Mouse (Mus musculus) erythroblast, embryonic 14.5 days (primary cell): ENCODE measurements around the gene Pptc7. TPM values are rescaled to one million over a fixed set of nuclear protein-coding genes. Genes with fewer than 3 reads are reported as not detected.
"Not testable (repeated sequence)": the region's sequence is repeated elsewhere in the genome, so short reads cannot be mapped to it uniquely, and the experiment has no call there.

Experiments used
- H3K27me3 ChIP-seq: 2 replicates; pipeline ENCODE4 v1.6.1; 2012; ENCODE audit warnings: inconsistent platforms; ENCODE audit not compliant: control insufficient read depth
- H3K36me3 ChIP-seq: 2 replicates; pipeline ENCODE4 v1.6.1; 2012; ENCODE audit warnings: mild to moderate bottlenecking, inconsistent platforms; ENCODE audit not compliant: control insufficient read depth
- H3K4me1 ChIP-seq: 2 replicates; pipeline ENCODE4 v1.6.1; 2012; ENCODE audit warnings: inconsistent platforms; ENCODE audit not compliant: control insufficient read depth
- H3K4me3 ChIP-seq: replicated peaks from 2 replicates; pipeline ENCODE3; 2012; ENCODE audit warnings: moderate library complexity, mild to moderate bottlenecking, inconsistent platforms
- H3K9me3 ChIP-seq: 2 replicates; pipeline ENCODE4 v1.6.1; 2012; ENCODE audit warnings: low read length, inconsistent platforms, mixed read lengths; ENCODE audit not compliant: control insufficient read depth
- GATA1 ChIP-seq: IDR thresholded peaks from 2 replicates; pipeline ENCODE4 v1.6.1; 2012; ENCODE audit warnings: low read length, inconsistent platforms, mixed read lengths
- TAL1 ChIP-seq: IDR thresholded peaks from 3 replicates; pipeline ENCODE4 v1.6.1; 2012; ENCODE audit warnings: low read length, inconsistent platforms, mixed read lengths
- polyA plus RNA-seq: library from polyadenylated mRNA; stranded (reverse); fragments of >175 nt; gene quantifications from 2 replicates; pipeline ENCODE4 v1.2.3, GENCODE M21; 2012

Gene Pptc7
- polyA plus RNA-seq, 1 experiment: 0.12 TPM

- peaks cover 9% of the 10 kb centered on the region for H3K4me1 ChIP-seq
These were observed 21.3 kb downstream of the Pptc7 start for GRCm38 (mm10) chr5:122305472-122305871.

GRCm38 (mm10) chr5:122306536-122306935, 22.4 kb downstream of the Pptc7 start:
- peaks cover 32% of the 10 kb centered on the region for H3K36me3 ChIP-seq
- H3K9me3 ChIP-seq: no peaks in the 10 kb centered on the region
- no peaks in the 10 kb centered on the region for H3K27me3 ChIP-seq
- TF ChIP-seq TAL1 (no peak), GATA1 (no peak)
- H3K4me1 ChIP-seq: peaks cover 9% of the 10 kb centered on the region; the same call in 1 of the 2 replicates
- no peak overlapping the region for H3K4me3 ChIP-seq

More at GRCm38 (mm10) chr5:122305472-122305871, 21.3 kb downstream of the Pptc7 start:
- H3K9me3 ChIP-seq: no peaks in the 10 kb centered on the region
- no peak overlapping the region for H3K4me3 ChIP-seq
- H3K36me3 ChIP-seq: peaks cover 27% of the 10 kb centered on the region
- TF ChIP-seq TAL1 (no peak), GATA1 (no peak)
- H3K27me3 ChIP-seq: no peaks in the 10 kb centered on the region

- no peaks in the 10 kb centered on the region for H3K9me3 ChIP-seq
- H3K36me3 ChIP-seq: peaks cover 64% of the 10 kb centered on the region
- H3K27me3 ChIP-seq: no peaks in the 10 kb centered on the region
- no peak for TF ChIP-seq GATA1
- TF ChIP-seq TAL1: no peak
- H3K4me3 ChIP-seq: no peak overlapping the region
- H3K4me1 ChIP-seq: peaks cover 10% of the 10 kb centered on the region
These were observed 26.5 kb downstream of the Pptc7 start for GRCm38 (mm10) chr5:122310699-122311098.

GRCm38 (mm10) chr5:122311692-122312091, 27.5 kb downstream of the Pptc7 start:
- no peak overlapping the region for H3K4me3 ChIP-seq
- no peaks in the 10 kb centered on the region for H3K9me3 ChIP-seq
- H3K4me1 ChIP-seq: peaks cover 13% of the 10 kb centered on the region
- TF ChIP-seq TAL1 (no peak), GATA1 (no peak)
- peaks cover 69% of the 10 kb centered on the region for H3K36me3 ChIP-seq
- H3K27me3 ChIP-seq: no peaks in the 10 kb centered on the region

GRCm38 (mm10) chr5:122312346-122312745, 28.2 kb downstream of the Pptc7 start:
- no peaks in the 10 kb centered on the region for H3K27me3 ChIP-seq
- TF ChIP-seq TAL1: no peak
- no peak for TF ChIP-seq GATA1
- no peak overlapping the region for H3K4me3 ChIP-seq
- peaks cover 74% of the 10 kb centered on the region for H3K36me3 ChIP-seq
- H3K4me1 ChIP-seq: peaks cover 16% of the 10 kb centered on the region
- no peaks in the 10 kb centered on the region for H3K9me3 ChIP-seq

- Histone ChIP-seq H3K4me1 (peaks cover 16% of the 10 kb centered on the region), H3K36me3 (peaks cover 74% of the 10 kb centered on the region), H3K9me3 (no peaks in the 10 kb centered on the region), H3K4me3 (no peak overlapping the region), H3K27me3 (no peaks in the 10 kb centered on the region)
- TF ChIP-seq GATA1: no peak
- no peak for TF ChIP-seq TAL1
These were observed 28.9 kb downstream of the Pptc7 start for GRCm38 (mm10) chr5:122312942-122313684.

- Histone ChIP-seq H3K27me3 (no peaks in the 10 kb centered on the region), H3K9me3 (no peaks in the 10 kb centered on the region), H3K36me3 (peaks cover 70% of the 10 kb centered on the region), H3K4me3 (peak overlapping the region; percentile 5), H3K4me1 (peaks cover 16% of the 10 kb centered on the region)
- no peak for TF ChIP-seq TAL1
- no peak for TF ChIP-seq GATA1
These were observed 31.0 kb downstream of the Pptc7 start for GRCm38 (mm10) chr5:122314966-122315667.

- no peaks in the 10 kb centered on the region for H3K9me3 ChIP-seq
- H3K27me3 ChIP-seq: no peaks in the 10 kb centered on the region
- TF ChIP-seq GATA1 (no peak), TAL1 (no peak)
- H3K4me1 ChIP-seq: peaks cover 16% of the 10 kb centered on the region
- peaks cover 78% of the 10 kb centered on the region for H3K36me3 ChIP-seq
- no peak overlapping the region for H3K4me3 ChIP-seq
These were observed 33.3 kb downstream of the Pptc7 start for GRCm38 (mm10) chr5:122317329-122318045.

GRCm38 (mm10) chr5:122318100-122318499, 33.9 kb downstream of the Pptc7 start:
- Histone ChIP-seq H3K4me3 (no peak overlapping the region), H3K4me1 (peaks cover 16% of the 10 kb centered on the region), H3K9me3 (no peaks in the 10 kb centered on the region), H3K27me3 (no peaks in the 10 kb centered on the region), H3K36me3 (peaks cover 76% of the 10 kb centered on the region)
- no peak for TF ChIP-seq TAL1
- TF ChIP-seq GATA1: no peak

GRCm38 (mm10) chr5:122318976-122319375, 34.8 kb downstream of the Pptc7 start:
- H3K36me3 ChIP-seq: peaks cover 72% of the 10 kb centered on the region
- peaks cover 16% of the 10 kb centered on the region for H3K4me1 ChIP-seq
- H3K27me3 ChIP-seq, H3K4me3 ChIP-seq, H3K9me3 ChIP-seq: not testable (repeated sequence)
